Mouse (Mus musculus) heart, embryonic 16.5 days (tissue): Measurements from ENCODE around the gene Plce1. TPM values are rescaled to one million over a fixed set of nuclear protein-coding genes. Genes with fewer than 3 reads are reported as not detected.
A peak's percentile ranks its signal among the peaks of the same experiment; 100 is the strongest.

Experiments
- ATAC-seq: fragments of 200-750 bp; cut with Nextera tagmentation; replicated peaks from 2 replicates; pipeline ENCODE4 v1.8.0; 2017; ENCODE audit warnings: moderate number of reproducible peaks; ENCODE audit not compliant: insufficient read depth, low FRiP score; ENCODE audit errors: extremely low read depth
- H3K27ac ChIP-seq: fragments of 300-500 bp; sonication (generic); 2 replicates; pipeline ENCODE4 v1.5.1; 2014; ENCODE audit warnings: mild to moderate bottlenecking, low read length, control low read depth, moderate library complexity
- H3K27me3 ChIP-seq: fragments of 300-500 bp; sonication (generic); 2 replicates; pipeline ENCODE4 v1.6.1; 2014; ENCODE audit warnings: low read length, mixed read lengths; ENCODE audit not compliant: control insufficient read depth, insufficient read depth
- H3K36me3 ChIP-seq: fragments of 300-500 bp; sonication (generic); 2 replicates; pipeline ENCODE4 v1.6.1; 2014; ENCODE audit not compliant: control insufficient read depth, insufficient read depth
- H3K4me1 ChIP-seq: fragments of 300-500 bp; sonication (generic); 2 replicates; pipeline ENCODE4 v1.6.1; 2014; ENCODE audit warnings: low read length, mixed read lengths; ENCODE audit not compliant: control insufficient read depth, insufficient read depth
- H3K4me2 ChIP-seq: fragments of 300-500 bp; sonication (generic); 2 replicates; pipeline ENCODE4 v1.6.1; 2014; ENCODE audit warnings: low read depth, mild to moderate bottlenecking, control low read depth, low read length
- H3K4me3 ChIP-seq: fragments of 300-500 bp; sonication (generic); 2 replicates; pipeline ENCODE4 v1.5.1; 2014; ENCODE audit warnings: mild to moderate bottlenecking, control low read depth, low read length
- H3K9ac ChIP-seq: fragments of 300-500 bp; sonication (generic); 2 replicates; pipeline ENCODE4 v1.6.1; 2014; ENCODE audit warnings: low read length, control low read depth
- H3K9me3 ChIP-seq: fragments of 300-500 bp; sonication (generic); replicated peaks from 2 replicates; pipeline ENCODE4 v1.6.1; 2016; ENCODE audit warnings: low read length; ENCODE audit not compliant: control insufficient read depth
- WGBS: fragments of 180-500 bp; shearing (Covaris S2); extraction: QIAGEN DNeasy Blood & Tissue Kit; methylation state at CpG from one replicate; pipeline ENCODE4 v1.1.7; 2014; 5-methylcytosine and 5-hydroxymethylcytosine counted together
- polyA plus RNA-seq: library from polyadenylated mRNA; unstranded; fragments of >200 nt; fragmentation: Nextera tagmentation; extraction: Ambion mirVana; gene quantifications from 2 replicates; pipeline ENCODE4 v1.2.1, GENCODE M21; 2015

Plce1 gene
- polyA plus RNA-seq, 1 experiment from 2014 or later = 5.8 TPM

GRCm38 (mm10) chr19:38608951-38609654, 128.2 kb downstream of the Plce1 start:
- no peak overlapping the region for H3K4me2 ChIP-seq
- WGBS = 89% methylated on average over 8 of the region's 8 CpGs
- no peak for ATAC-seq
- no peak overlapping the region for H3K4me3 ChIP-seq
- no peak overlapping the region for H3K9ac ChIP-seq
- no peak overlapping the region for H3K27ac ChIP-seq
- no peaks in the 10 kb centered on the region for H3K27me3 ChIP-seq
- peaks cover 20% of the 10 kb centered on the region for H3K4me1 ChIP-seq
- no peaks in the 10 kb centered on the region for H3K36me3 ChIP-seq
- no peaks in the 10 kb centered on the region for H3K9me3 ChIP-seq

GRCm38 (mm10) chr19:38610291-38610690, 129.4 kb downstream of the Plce1 start:
- peak overlapping the region; percentile 83 for H3K27ac ChIP-seq
- 81% methylated on average over 2 of the region's 2 CpGs for WGBS

GRCm38 (mm10) chr19:38610809-38611208, 129.9 kb downstream of the Plce1 start:
- Histone ChIP-seq H3K4me3 (no peak overlapping the region), H3K27me3 (no peaks in the 10 kb centered on the region), H3K9me3 (no peaks in the 10 kb centered on the region), H3K36me3 (no peaks in the 10 kb centered on the region), H3K9ac (0 out of 2 replicates have a peak overlapping the region, but pooled peaks have one; percentile 6), H3K4me2 (no peak overlapping the region), H3K27ac (peak overlapping the region; percentile 83), H3K4me1 (peaks cover 30% of the 10 kb centered on the region)
- ATAC-seq = peak; percentile 74
- WGBS = 51% methylated on average over 8 of the region's 8 CpGs

More at GRCm38 (mm10) chr19:38610291-38610690, 129.4 kb downstream of the Plce1 start:
- Histone ChIP-seq H3K27me3 (no peaks in the 10 kb centered on the region), H3K9ac (0 out of 2 replicates have a peak overlapping the region, but pooled peaks have one; percentile 6), H3K4me1 (peaks cover 26% of the 10 kb centered on the region), H3K4me3 (no peak overlapping the region), H3K4me2 (no peak overlapping the region), H3K36me3 (no peaks in the 10 kb centered on the region), H3K9me3 (no peaks in the 10 kb centered on the region)
- no peak for ATAC-seq

GRCm38 (mm10) chr19:38614067-38614675, 133.3 kb downstream of the Plce1 start:
- Histone ChIP-seq H3K4me1 (peaks cover 30% of the 10 kb centered on the region), H3K27me3 (no peaks in the 10 kb centered on the region), H3K4me2 (no peak overlapping the region), H3K4me3 (no peak overlapping the region), H3K9me3 (no peaks in the 10 kb centered on the region), H3K36me3 (no peaks in the 10 kb centered on the region), H3K9ac (no peak overlapping the region), H3K27ac (no peak overlapping the region)
- WGBS = 73% methylated on average over 11 of the region's 11 CpGs
- no peak for ATAC-seq

GRCm38 (mm10) chr19:38615356-38615755, 134.4 kb downstream of the Plce1 start:
- H3K4me2 ChIP-seq = no peak overlapping the region
- 30% methylated on average over 6 of the region's 6 CpGs for WGBS
- 0 out of 2 replicates have a peak, but pooled peaks have one; percentile 32 for ATAC-seq
- no peaks in the 10 kb centered on the region for H3K36me3 ChIP-seq
- no peak overlapping the region for H3K4me3 ChIP-seq
- H3K4me1 ChIP-seq = peaks cover 32% of the 10 kb centered on the region
- no peaks in the 10 kb centered on the region for H3K27me3 ChIP-seq
- no peak overlapping the region for H3K9ac ChIP-seq
- H3K27ac ChIP-seq = no peak overlapping the region
- no peaks in the 10 kb centered on the region for H3K9me3 ChIP-seq

- no peak overlapping the region for H3K27ac ChIP-seq
- H3K9ac ChIP-seq = no peak overlapping the region
- H3K27me3 ChIP-seq = no peaks in the 10 kb centered on the region
- ATAC-seq = no peak
- 62% methylated on average over 4 of the region's 4 CpGs for whole genome bisulfite sequencing
- H3K4me1 ChIP-seq = peaks cover 15% of the 10 kb centered on the region
- H3K9me3 ChIP-seq = no peaks in the 10 kb centered on the region
- no peaks in the 10 kb centered on the region for H3K36me3 ChIP-seq
- H3K4me3 ChIP-seq = no peak overlapping the region
- H3K4me2 ChIP-seq = no peak overlapping the region
Observed at GRCm38 (mm10) chr19:38620134-38620533, 139.2 kb downstream of the Plce1 start.

- no peak overlapping the region for H3K27ac ChIP-seq
- no peak overlapping the region for H3K4me2 ChIP-seq
- H3K4me1 ChIP-seq = peaks cover 13% of the 10 kb centered on the region
- H3K27me3 ChIP-seq = no peaks in the 10 kb centered on the region
- no peaks in the 10 kb centered on the region for H3K9me3 ChIP-seq
- no peaks in the 10 kb centered on the region for H3K36me3 ChIP-seq
- peak; percentile 55; the same call in 1 of the 2 replicates for ATAC-seq
- H3K9ac ChIP-seq = no peak overlapping the region
- WGBS = 48% methylated on average over 10 of the region's 10 CpGs
- H3K4me3 ChIP-seq = no peak overlapping the region
Observed at GRCm38 (mm10) chr19:38621546-38621945, 140.6 kb downstream of the Plce1 start.

- peaks cover 10% of the 10 kb centered on the region for H3K4me1 ChIP-seq
- H3K27ac ChIP-seq = no peak overlapping the region
- H3K27me3 ChIP-seq = no peaks in the 10 kb centered on the region
- no peak for ATAC-seq
- no peak overlapping the region for H3K4me2 ChIP-seq
- no peaks in the 10 kb centered on the region for H3K9me3 ChIP-seq
- WGBS = 67% methylated on average over 9 of the region's 9 CpGs
- H3K36me3 ChIP-seq = no peaks in the 10 kb centered on the region
- H3K4me3 ChIP-seq = no peak overlapping the region
- no peak overlapping the region for H3K9ac ChIP-seq
Observed at GRCm38 (mm10) chr19:38626246-38627015, 145.5 kb downstream of the Plce1 start.
